Mouse (Mus musculus) heart, postnatal 0 days (tissue): Measurements from ENCODE around the gene Flt3. TPM values are rescaled to one million over a fixed set of nuclear protein-coding genes. Genes with fewer than 3 reads are reported as not detected.
A peak's percentile ranks its signal among the peaks of the same experiment; 100 is the strongest.

Source experiments
- ATAC-seq: fragments of 200-750 bp; cut with Nextera tagmentation; 2 replicates; pipeline ENCODE4 v1.8.0; 2017; ENCODE audit warnings: low read depth, moderate number of reproducible peaks, moderate library complexity; ENCODE audit not compliant: insufficient read depth
- DNase-seq: peaks from one replicate; pipeline ENCODE4 v3.0.0-alpha.2; 2016; ENCODE audit warnings: low spot score
- H3K27ac ChIP-seq: fragments of 300-500 bp; sonication (generic); 2 replicates; pipeline ENCODE4 v1.5.1; 2014; ENCODE audit warnings: low read depth, mild to moderate bottlenecking
- H3K27me3 ChIP-seq: fragments of 300-500 bp; sonication (generic); 2 replicates; pipeline ENCODE4 v1.6.1; 2014; ENCODE audit warnings: low read length, mixed read lengths; ENCODE audit not compliant: control insufficient read depth, insufficient read depth
- H3K36me3 ChIP-seq: fragments of 300-500 bp; sonication (generic); replicated peaks from 2 replicates; pipeline ENCODE4 v1.6.1; 2014; ENCODE audit warnings: low read length, mixed read lengths; ENCODE audit not compliant: control insufficient read depth, insufficient read depth
- H3K4me1 ChIP-seq: fragments of 300-500 bp; sonication (generic); 2 replicates; pipeline ENCODE4 v1.6.1; 2014; ENCODE audit warnings: antibody characterized with exemption; ENCODE audit not compliant: control insufficient read depth, insufficient read depth
- H3K4me2 ChIP-seq: fragments of 300-500 bp; sonication (generic); 2 replicates; pipeline ENCODE4 v1.6.1; 2014; ENCODE audit warnings: low read depth, mild to moderate bottlenecking, low read length, moderate library complexity
- H3K4me3 ChIP-seq: fragments of 300-500 bp; sonication (generic); 2 replicates; pipeline ENCODE4 v1.5.1; 2014; ENCODE audit warnings: low read depth, low read length
- H3K9ac ChIP-seq: fragments of 300-500 bp; sonication (generic); replicated peaks from 2 replicates; pipeline ENCODE4 v1.6.1; 2014; ENCODE audit warnings: low read depth, low read length, mixed read lengths
- H3K9me3 ChIP-seq: fragments of 300-500 bp; sonication (generic); replicated peaks from 2 replicates; pipeline ENCODE4 v1.6.1; 2016; ENCODE audit warnings: low read length; ENCODE audit not compliant: control insufficient read depth
- CTCF ChIP-seq: IDR thresholded peaks from 2 replicates; pipeline ENCODE4 v1.5.1; 2016; ENCODE audit warnings: antibody characterized with exemption, control low read depth, low read depth
- EP300 ChIP-seq: IDR thresholded peaks from 2 replicates; pipeline ENCODE4 v1.6.1; 2016; ENCODE audit warnings: antibody characterized with exemption, low read depth
- WGBS: fragments of 180-500 bp; shearing (Covaris S2); extraction: QIAGEN DNeasy Blood & Tissue Kit; methylation state at CpG from one replicate; pipeline ENCODE4 v1.1.7; 2014; 5-methylcytosine and 5-hydroxymethylcytosine counted together
- polyA plus RNA-seq: library from polyadenylated mRNA; unstranded; fragments of >200 nt; fragmentation: Nextera tagmentation; extraction: Ambion mirVana; gene quantifications from 2 replicates; pipeline ENCODE4 v1.2.1, GENCODE M21; 2015
- total RNA-seq: library from RNA; depleted of rRNA; stranded (reverse); fragments of >200 nt; gene quantifications from 2 replicates; pipeline ENCODE4 v1.2.3, GENCODE M21; 2014; ENCODE audit warnings: low replicate concordance; rRNA removed

The Flt3 gene
- total RNA-seq (not detected in 2 replicates), polyA plus RNA-seq (0.05 TPM in 1 of 2 replicates, not detected in the other)

GRCm38 (mm10) chr5:147399843-147400504, at the start of gene Flt3:
Gene Flt3, minus strand, starts transcription at chr5:147400489.
- Histone ChIP-seq H3K27me3 (peaks cover 45% of the 10 kb centered on the region), H3K4me2 (peak within 1 kb of the TSS; percentile 58), H3K4me3 (peak within 1 kb of the TSS; percentile 43), H3K9ac (no peak within 1 kb of the TSS), H3K4me1 (peaks cover 13% of the 10 kb centered on the region), H3K9me3 (no peaks in the 10 kb centered on the region), H3K27ac (no peak within 1 kb of the TSS), H3K36me3 (no peaks in the 10 kb centered on the region)
- TF ChIP-seq EP300 (no peak), CTCF (no peak)
- DNase-seq: peak; percentile 15
- 2% methylated on average over 48 of the region's 56 CpGs for WGBS
- peak; percentile 70 for ATAC-seq

GRCm38 (mm10) chr5:147448933-147449332, 48.6 kb upstream of the Flt3 start:
- WGBS: 74% methylated on average over 4 of the region's 4 CpGs
- H3K27ac ChIP-seq: 0 out of 2 replicates have a peak overlapping the region, but pooled peaks have one; percentile 20
- H3K9ac ChIP-seq: no peak overlapping the region
- TF ChIP-seq EP300: no peak
- TF ChIP-seq CTCF: no peak
- ATAC-seq (no peak), DNase-seq (no peak)
- no peak overlapping the region for H3K4me2 ChIP-seq
- H3K36me3 ChIP-seq: peaks cover 18% of the 10 kb centered on the region; the same call in 1 of the 2 replicates
- H3K9me3 ChIP-seq: no peaks in the 10 kb centered on the region
- H3K4me1 ChIP-seq: peaks cover 20% of the 10 kb centered on the region; the same call in 1 of the 2 replicates
- H3K4me3 ChIP-seq: no peak overlapping the region
- no peaks in the 10 kb centered on the region for H3K27me3 ChIP-seq

GRCm38 (mm10) chr5:147448526-147448925, 48.2 kb upstream of the Flt3 start:
- Histone ChIP-seq H3K4me3 (no peak overlapping the region), H3K27ac (0 out of 2 replicates have a peak overlapping the region, but pooled peaks have one; percentile 20), H3K4me2 (no peak overlapping the region), H3K4me1 (peaks cover 21% of the 10 kb centered on the region; the same call in 1 of the 2 replicates), H3K9ac (no peak overlapping the region), H3K36me3 (peaks cover 16% of the 10 kb centered on the region; the same call in 1 of the 2 replicates), H3K9me3 (no peaks in the 10 kb centered on the region), H3K27me3 (no peaks in the 10 kb centered on the region)
- DNase-seq (no peak), ATAC-seq (no peak)
- 54% methylated on average over 4 of the region's 4 CpGs for WGBS
- TF ChIP-seq CTCF (no peak), EP300 (no peak)

GRCm38 (mm10) chr5:147445252-147445651, 45.0 kb upstream of the Flt3 start:
- Histone ChIP-seq H3K4me2 (no peak overlapping the region), H3K4me3 (no peak overlapping the region), H3K9ac (no peak overlapping the region), H3K27me3 (no peaks in the 10 kb centered on the region), H3K36me3 (no peaks in the 10 kb centered on the region), H3K4me1 (peaks cover 26% of the 10 kb centered on the region; the same call in 1 of the 2 replicates), H3K27ac (no peak overlapping the region), H3K9me3 (no peaks in the 10 kb centered on the region)
- WGBS: 78% methylated on average over 4 of the region's 4 CpGs
- DNase-seq: no peak
- TF ChIP-seq CTCF (no peak), EP300 (no peak)
- ATAC-seq: no peak

- TF ChIP-seq CTCF (no peak), EP300 (no peak)
- Histone ChIP-seq H3K4me3 (no peak overlapping the region), H3K27me3 (no peaks in the 10 kb centered on the region), H3K9me3 (no peaks in the 10 kb centered on the region), H3K4me1 (peaks cover 26% of the 10 kb centered on the region; the same call in 1 of the 2 replicates), H3K9ac (no peak overlapping the region), H3K4me2 (no peak overlapping the region), H3K36me3 (no peaks in the 10 kb centered on the region), H3K27ac (no peak overlapping the region)
- 74% methylated on average over 2 of the region's 2 CpGs for WGBS
- DNase-seq (no peak), ATAC-seq (no peak)
Measured at GRCm38 (mm10) chr5:147444757-147445156, 44.5 kb upstream of the Flt3 start.
